Mouse (Mus musculus) heart, adult 2 months (tissue): ENCODE results near the gene Arpc2.

ENCODE experiments used
- CTCF ChIP-seq: fragments of 200-600 bp; IDR thresholded peaks from 2 replicates; pipeline ENCODE4 v1.8.1; 2022; ENCODE audit warnings: antibody characterized with exemption, mild to moderate bottlenecking, moderate library complexity
- EP300 ChIP-seq: fragments of 200-500 bp; IDR thresholded peaks from 2 replicates; pipeline ENCODE4 v1.6.1; 2011; ENCODE audit warnings: low read depth, low read length, control low read depth; ENCODE audit not compliant: insufficient read depth
- POLR2A ChIP-seq: fragments of 200-500 bp; IDR thresholded peaks from 2 replicates; pipeline ENCODE4 v1.6.1; 2011; ENCODE audit warnings: mild to moderate bottlenecking, low read depth, low read length, control low read depth; ENCODE audit not compliant: insufficient read depth

DNA sequence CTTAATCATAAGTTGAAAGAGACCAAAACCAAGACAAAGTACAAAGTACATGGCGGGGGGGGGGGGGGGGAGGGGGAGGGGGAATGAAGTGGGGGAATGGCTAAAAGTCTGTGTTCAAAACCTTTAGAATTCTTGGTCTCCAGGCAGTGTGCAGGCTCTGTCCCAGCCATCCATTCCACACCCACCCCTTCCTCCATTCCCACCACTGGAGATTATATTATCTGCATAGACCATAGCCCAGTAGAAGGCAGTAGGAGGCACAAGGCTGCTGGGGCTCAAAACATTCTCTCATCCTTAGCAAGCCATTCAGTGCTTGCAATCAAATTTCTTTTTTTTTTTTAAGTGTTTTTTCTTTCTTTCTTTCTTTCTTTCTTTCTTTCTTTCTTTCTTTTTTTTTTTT lies 4.9 kb upstream of the Arpc2 start:
- no peak for TF ChIP-seq CTCF
- no peak for TF ChIP-seq POLR2A
- TF ChIP-seq EP300 = no peak
